Mouse (Mus musculus): ENCODE data around the gene Eif2ak3. TPM values are rescaled to one million over a fixed set of nuclear protein-coding genes. Genes with fewer than 3 reads are reported as not detected.
"Not testable (repeated sequence)": the region's sequence is repeated elsewhere in the genome, so short reads cannot be mapped to it uniquely, and the experiment has no call there.

Gene Eif2ak3
- polyA plus RNA-seq, 1 experiment: 3.3 TPM

- no peaks in the 10 kb centered on the region for H3K27me3 ChIP-seq (ENCODE audit: control insufficient read depth, insufficient read depth, insufficient read length)
- H3K4me3 ChIP-seq: no peak overlapping the region
- no peak for TF ChIP-seq POLR2A (IDR thresholded peaks at IDR 0.05; ENCODE audit: insufficient read length, low read depth)
- TF ChIP-seq MAX (IDR thresholded peaks at IDR 0.05; ENCODE audit: low read depth): no peak
- TF ChIP-seq TCF3 (IDR thresholded peaks at IDR 0.05; ENCODE audit: insufficient read length, low read depth): no peak
- no peak for TF ChIP-seq E2F4 (IDR thresholded peaks at IDR 0.05; ENCODE audit: insufficient read depth)
- no peak for TF ChIP-seq MYOG (IDR thresholded peaks at IDR 0.05; ENCODE audit: control insufficient read depth in 1 of 3, insufficient read depth in 1 of 3, insufficient read length in 2 of 3, low read depth in 2 of 3)
- no peak for TF ChIP-seq REST (IDR thresholded peaks at IDR 0.05; ENCODE audit: insufficient read depth, insufficient read length)
- no peak for TF ChIP-seq TCF12 (IDR thresholded peaks at IDR 0.05; ENCODE audit: insufficient read depth, poor library complexity, severe bottlenecking)
- TF ChIP-seq SRF (IDR thresholded peaks at IDR 0.05; ENCODE audit: control insufficient read depth, insufficient read length, low read depth): no peak
- no peak for TF ChIP-seq USF1 (IDR thresholded peaks at IDR 0.05; ENCODE audit: low read depth)
- TF ChIP-seq CEBPB (IDR thresholded peaks at IDR 0.05; ENCODE audit: insufficient read depth, poor library complexity, severe bottlenecking): no peak
- no peak for TF ChIP-seq MYOD1 (IDR thresholded peaks at IDR 0.05; ENCODE audit: control insufficient read depth in 1 of 3, insufficient read length in 2 of 3, low read depth in 2 of 3)
- no peak for TF ChIP-seq POLR2AphosphoS2 (IDR thresholded peaks at IDR 0.05; ENCODE audit: insufficient read length, low read depth)
- no peaks in the 10 kb centered on the region for H3K36me3 ChIP-seq (ENCODE audit: control insufficient read depth, insufficient read depth)
- no peak overlapping the region for H3ac ChIP-seq (ENCODE audit: control insufficient read depth, insufficient read length)
- H3K4me2 ChIP-seq (ENCODE audit: low read depth): no peak overlapping the region
- no peaks in the 10 kb centered on the region for H3K79me2 ChIP-seq (ENCODE audit: control insufficient read depth, insufficient read depth)
These were observed 28.8 kb upstream of the Eif2ak3 start for GRCm38 (mm10) chr6:70815471-70815870.

GRCm38 (mm10) chr6:70821566-70821965, 22.7 kb upstream of the Eif2ak3 start:
- no peak for TF ChIP-seq SRF (IDR thresholded peaks at IDR 0.05; ENCODE audit: control insufficient read depth, insufficient read length, low read depth)
- no peak for TF ChIP-seq E2F4 (IDR thresholded peaks at IDR 0.05; ENCODE audit: insufficient read depth)
- no peaks in the 10 kb centered on the region for H3K27me3 ChIP-seq (ENCODE audit: control insufficient read depth, insufficient read depth, insufficient read length)
- no peak overlapping the region for H3K4me3 ChIP-seq
- H3ac ChIP-seq (ENCODE audit: control insufficient read depth, insufficient read length): no peak overlapping the region
- H3K4me2 ChIP-seq (ENCODE audit: low read depth): no peak overlapping the region
- H3K79me2 ChIP-seq (ENCODE audit: control insufficient read depth, insufficient read depth): no peaks in the 10 kb centered on the region
- H3K36me3 ChIP-seq (ENCODE audit: control insufficient read depth, insufficient read depth): no peaks in the 10 kb centered on the region

GRCm38 (mm10) chr6:70822386-70822910, 21.9 kb upstream of the Eif2ak3 start:
- Histone ChIP-seq H3K36me3 (ENCODE audit: control insufficient read depth, insufficient read depth) (no peaks in the 10 kb centered on the region), H3K4me2 (ENCODE audit: low read depth) (no peak overlapping the region), H3ac (ENCODE audit: control insufficient read depth, insufficient read length) (no peak overlapping the region), H3K79me2 (ENCODE audit: control insufficient read depth, insufficient read depth) (no peaks in the 10 kb centered on the region), H3K4me3 (no peak overlapping the region), H3K27me3 (ENCODE audit: control insufficient read depth, insufficient read depth, insufficient read length) (no peaks in the 10 kb centered on the region)
- TF ChIP-seq SRF (IDR thresholded peaks at IDR 0.05; ENCODE audit: control insufficient read depth, insufficient read length, low read depth): no peak
- TF ChIP-seq USF1 (IDR thresholded peaks at IDR 0.05; ENCODE audit: low read depth): no peak

GRCm38 (mm10) chr6:70823277-70823676, 21.0 kb upstream of the Eif2ak3 start:
- H3K4me3 ChIP-seq; H3K4me2 ChIP-seq (ENCODE audit: low read depth); H3ac ChIP-seq (ENCODE audit: control insufficient read depth, insufficient read length); H3K79me2 ChIP-seq (ENCODE audit: control insufficient read depth, insufficient read depth); H3K27me3 ChIP-seq (ENCODE audit: control insufficient read depth, insufficient read depth, insufficient read length); H3K36me3 ChIP-seq (ENCODE audit: control insufficient read depth, insufficient read depth): not testable (repeated sequence)

GRCm38 (mm10) chr6:70824085-70824986, 20.0 kb upstream of the Eif2ak3 start:
- Histone ChIP-seq H3ac (ENCODE audit: control insufficient read depth, insufficient read length) (no peak overlapping the region), H3K4me2 (ENCODE audit: low read depth) (peak overlapping the region; percentile 79), H3K4me3 (peak overlapping the region; percentile 16), H3K36me3 (ENCODE audit: control insufficient read depth, insufficient read depth) (no peaks in the 10 kb centered on the region), H3K27me3 (ENCODE audit: control insufficient read depth, insufficient read depth, insufficient read length) (peaks cover 2% of the 10 kb centered on the region), H3K79me2 (ENCODE audit: control insufficient read depth, insufficient read depth) (no peaks in the 10 kb centered on the region)
- TF ChIP-seq USF1 (IDR thresholded peaks at IDR 0.05; ENCODE audit: low read depth): peak; percentile 56
- no peak for TF ChIP-seq REST (IDR thresholded peaks at IDR 0.05; ENCODE audit: insufficient read depth, insufficient read length)
- no peak for TF ChIP-seq POLR2AphosphoS2 (IDR thresholded peaks at IDR 0.05; ENCODE audit: insufficient read length, low read depth)
- no peak for TF ChIP-seq CEBPB (IDR thresholded peaks at IDR 0.05; ENCODE audit: insufficient read depth, poor library complexity, severe bottlenecking)

GRCm38 (mm10) chr6:70824987-70825337, 19.4 kb upstream of the Eif2ak3 start:
- Histone ChIP-seq H3K36me3 (ENCODE audit: control insufficient read depth, insufficient read depth) (no peaks in the 10 kb centered on the region), H3K27me3 (ENCODE audit: control insufficient read depth, insufficient read depth, insufficient read length) (peaks cover 8% of the 10 kb centered on the region), H3K79me2 (ENCODE audit: control insufficient read depth, insufficient read depth) (no peaks in the 10 kb centered on the region), H3K4me2 (ENCODE audit: low read depth) (peak overlapping the region; percentile 79), H3ac (ENCODE audit: control insufficient read depth, insufficient read length) (no peak overlapping the region), H3K4me3 (peak overlapping the region; percentile 16)
- TF ChIP-seq TCF12 (IDR thresholded peaks at IDR 0.05; ENCODE audit: insufficient read depth, poor library complexity, severe bottlenecking) (no peak), POLR2A (IDR thresholded peaks at IDR 0.05; ENCODE audit: insufficient read length, low read depth) (no peak), CEBPB (IDR thresholded peaks at IDR 0.05; ENCODE audit: insufficient read depth, poor library complexity, severe bottlenecking) (no peak)

Measured in myocyte (in vitro differentiated cells).